Comparison of ENCODE assay signal across 8 mouse cellular contexts in the genomic region with DNA sequence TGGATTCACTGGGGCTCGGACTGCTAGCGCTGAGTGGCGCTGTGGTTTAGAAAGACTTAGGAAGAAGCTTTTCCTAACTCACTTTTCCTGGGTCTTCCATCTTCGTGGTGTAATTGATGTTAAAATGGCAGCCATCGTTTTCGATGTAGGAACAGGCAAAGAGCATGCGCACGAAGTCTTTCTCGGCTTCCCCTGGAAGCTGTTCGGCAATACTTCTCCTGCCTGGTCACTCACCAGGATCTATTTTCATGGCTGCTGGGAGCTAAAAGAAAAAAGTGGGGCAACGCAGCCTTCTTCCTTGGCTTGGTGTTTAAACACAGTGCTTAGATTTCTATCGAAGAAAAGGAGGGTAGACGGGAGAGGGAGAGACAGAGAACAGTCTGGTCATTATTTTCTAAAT. TPM values are rescaled to one million over a fixed set of nuclear protein-coding genes. Genes with fewer than 3 reads are reported as not detected.
DNase-seq lines count a peak whose midpoint lies in the region; ATAC-seq and TF ChIP-seq lines count a peak whose summit lies in the region.

No protein-coding gene starts in this region.

- H3K4me3 ChIP-seq in heart, embryonic 13.5 days, result peak overlapping the region; percentile 31
- H3K4me3 ChIP-seq in midbrain, embryonic 16.5 days (ENCODE audit: low read depth, low read length), result no peak overlapping the region
- no peak overlapping the region for H3K4me3 ChIP-seq in midbrain, embryonic 15.5 days
- no peak overlapping the region for H3K4me3 ChIP-seq in embryonic fibroblast, embryonic 13.5 days (ENCODE audit: insufficient read depth, low read length)
- no peak overlapping the region for H3K4me3 ChIP-seq in stomach, embryonic 14.5 days (ENCODE audit: low read depth, low read length)

- WGBS in heart, embryonic 13.5 days, result 76% methylated on average over 13 of the region's 13 CpGs
- WGBS in midbrain, embryonic 16.5 days, result 89% methylated on average over 13 of the region's 13 CpGs
- WGBS in midbrain, embryonic 15.5 days, result 89% methylated on average over 13 of the region's 13 CpGs
- 81% methylated on average over 13 of the region's 13 CpGs for WGBS in stomach, embryonic 14.5 days

- peak overlapping the region; percentile 72 for H3K9ac ChIP-seq in heart, embryonic 13.5 days
- H3K9ac ChIP-seq in midbrain, embryonic 16.5 days (ENCODE audit: low read depth, low read length), result no peak overlapping the region
- H3K9ac ChIP-seq in midbrain, embryonic 15.5 days, result no peak overlapping the region
- H3K9ac ChIP-seq in stomach, embryonic 14.5 days (replicated peaks; ENCODE audit: low read depth, low read length), result no peak overlapping the region

- no peaks in the 10 kb centered on the region for H3K36me3 ChIP-seq in heart, embryonic 13.5 days
- H3K36me3 ChIP-seq in midbrain, embryonic 16.5 days (ENCODE audit: control insufficient read depth, insufficient read depth, low read length), result no peaks in the 10 kb centered on the region
- no peaks in the 10 kb centered on the region for H3K36me3 ChIP-seq in midbrain, embryonic 15.5 days (replicated peaks)
- no peaks in the 10 kb centered on the region for H3K36me3 ChIP-seq in stomach, embryonic 14.5 days (ENCODE audit: control insufficient read depth, insufficient read depth, low read length)

- intact Hi-C loops in heart, postnatal 10 days (cut with DNase I), result no loop called here

- DNase-seq in heart, postnatal 10 days, result no peak
- DNase-seq in T-cell, adult 2 months (ENCODE audit: low spot score), result no peak
- DNase-seq in kidney, postnatal 4 days, result no peak

- TF ChIP-seq CTCF in embryonic fibroblast, embryonic 13.5 days (IDR thresholded peaks at IDR 0.05; ENCODE audit: borderline replicate concordance, insufficient read depth, low read length), result no peak

- peak overlapping the region; percentile 65 for H3K4me2 ChIP-seq in heart, embryonic 13.5 days
- H3K4me2 ChIP-seq in midbrain, embryonic 16.5 days (ENCODE audit: low read length), result no peak overlapping the region; the same call in 1 of the 2 replicates
- H3K4me2 ChIP-seq in midbrain, embryonic 15.5 days, result no peak overlapping the region
- H3K4me2 ChIP-seq in stomach, embryonic 14.5 days (replicated peaks; ENCODE audit: low read depth, low read length), result 0 out of 2 replicates have a peak overlapping the region, but pooled peaks have one; percentile 25

- H3K4me1 ChIP-seq in heart, embryonic 13.5 days, result peaks cover 19% of the 10 kb centered on the region
- no peaks in the 10 kb centered on the region for H3K4me1 ChIP-seq in midbrain, embryonic 16.5 days (ENCODE audit: control insufficient read depth, insufficient read depth, low read length)
- H3K4me1 ChIP-seq in midbrain, embryonic 15.5 days, result no peaks in the 10 kb centered on the region
- H3K4me1 ChIP-seq in embryonic fibroblast, embryonic 13.5 days (ENCODE audit: control insufficient read depth, insufficient read depth, low read length), result peaks cover 5% of the 10 kb centered on the region; the same call in 1 of the 2 replicates
- peaks cover 4% of the 10 kb centered on the region; the same call in 1 of the 2 replicates for H3K4me1 ChIP-seq in stomach, embryonic 14.5 days (ENCODE audit: control insufficient read depth, insufficient read depth, low read length)

- no peaks in the 10 kb centered on the region for H3K9me3 ChIP-seq in heart, embryonic 13.5 days
- no peaks in the 10 kb centered on the region for H3K9me3 ChIP-seq in midbrain, embryonic 16.5 days (replicated peaks; ENCODE audit: control insufficient read depth, low read length, poor library complexity, severe bottlenecking)
- H3K9me3 ChIP-seq in midbrain, embryonic 15.5 days, result no peaks in the 10 kb centered on the region
- H3K9me3 ChIP-seq in stomach, embryonic 14.5 days (ENCODE audit: control insufficient read depth, low read depth, low read length), result no peaks in the 10 kb centered on the region

- peak overlapping the region; percentile 84 for H3K27ac ChIP-seq in heart, embryonic 13.5 days (replicated peaks)
- H3K27ac ChIP-seq in midbrain, embryonic 16.5 days (ENCODE audit: low read length), result no peak overlapping the region
- no peak overlapping the region for H3K27ac ChIP-seq in midbrain, embryonic 15.5 days
- H3K27ac ChIP-seq in embryonic fibroblast, embryonic 13.5 days (ENCODE audit: insufficient read depth, low read length), result peak overlapping the region; percentile 3
- no peak overlapping the region; the same call in 1 of the 2 replicates for H3K27ac ChIP-seq in stomach, embryonic 14.5 days (ENCODE audit: low read length)

- no peak for ATAC-seq in heart, embryonic 13.5 days (ENCODE audit: extremely low read depth, insufficient number of reproducible peaks, low FRiP score, low TSS enrichment)
- 0 out of 2 replicates have a peak, but pooled peaks have one; percentile 8 for ATAC-seq in midbrain, embryonic 16.5 days
- ATAC-seq in midbrain, embryonic 15.5 days (replicated peaks), result no peak
- no peak for ATAC-seq in stomach, embryonic 14.5 days (ENCODE audit: insufficient number of reproducible peaks, insufficient read depth, low FRiP score, low read depth)

- TF ChIP-seq POLR2A in embryonic fibroblast, embryonic 13.5 days (IDR thresholded peaks at IDR 0.05; ENCODE audit: low read depth, low read length), result no peak

- H3K27me3 ChIP-seq in heart, embryonic 13.5 days (replicated peaks), result no peaks in the 10 kb centered on the region
- H3K27me3 ChIP-seq in midbrain, embryonic 16.5 days (ENCODE audit: control insufficient read depth, insufficient read depth, low read depth, low read length), result no peaks in the 10 kb centered on the region
- H3K27me3 ChIP-seq in midbrain, embryonic 15.5 days (replicated peaks), result no peaks in the 10 kb centered on the region
- no peaks in the 10 kb centered on the region for H3K27me3 ChIP-seq in stomach, embryonic 14.5 days (ENCODE audit: control insufficient read depth, insufficient read depth, low read length)

RNA-seq across cellular contexts. Expression of a gene that starts 42.3 kb away (rescaled TPM):
- polyA plus RNA-seq in heart, embryonic 13.5 days (2015; fragmentation: Nextera tagmentation; extraction: Ambion mirVana), result 55.0 and 55.8 TPM in 2 replicates
- total RNA-seq in heart, postnatal 10 days (2021), result 10 to 100 TPM; 77.6 to 80.3 TPM
- 17.6 and 18.9 TPM in 2 replicates for polyA plus RNA-seq in midbrain, embryonic 16.5 days (2015; fragmentation: Nextera tagmentation; extraction: Ambion mirVana)
- 19.7 and 21.1 TPM in 2 replicates for polyA plus RNA-seq in midbrain, embryonic 15.5 days (2015; fragmentation: Nextera tagmentation; extraction: Ambion mirVana)
- 104 and 132 TPM in 2 replicates for polyA plus RNA-seq in embryonic fibroblast, embryonic 13.5 days (2011; ENCODE audit: insufficient read length, low read depth, missing spikeins)
- polyA plus RNA-seq in stomach, embryonic 14.5 days (2014; fragmentation: Nextera tagmentation; extraction: Ambion mirVana), result 90.3 and 91.0 TPM in 2 replicates

RNA-seq across cellular contexts. Expression of a gene that starts 52.6 kb away (rescaled TPM):
- polyA plus RNA-seq in heart, embryonic 13.5 days (2015; fragmentation: Nextera tagmentation; extraction: Ambion mirVana), result 2.9 and 5.0 TPM in 2 replicates
- total RNA-seq in heart, postnatal 10 days (2021), result 1 to 10 TPM; 2.7 to 2.9 TPM
- 1.3 and 1.7 TPM in 2 replicates for polyA plus RNA-seq in midbrain, embryonic 16.5 days (2015; fragmentation: Nextera tagmentation; extraction: Ambion mirVana)
- polyA plus RNA-seq in midbrain, embryonic 15.5 days (2015; fragmentation: Nextera tagmentation; extraction: Ambion mirVana), result 1.4 and 1.7 TPM in 2 replicates
- 5.1 and 6.8 TPM in 2 replicates for polyA plus RNA-seq in embryonic fibroblast, embryonic 13.5 days (2011; ENCODE audit: insufficient read length, low read depth, missing spikeins)
- 4.0 and 4.8 TPM in 2 replicates for polyA plus RNA-seq in stomach, embryonic 14.5 days (2014; fragmentation: Nextera tagmentation; extraction: Ambion mirVana)

Comparison
In these comparisons a context has a peak if more than half of its experiments do, and no peak if none do; other contexts are left out.
1. H3K27ac ChIP-seq: peak in heart, embryonic 13.5 days (single experiment) and embryonic fibroblast, embryonic 13.5 days (single experiment); none in midbrain, embryonic 16.5 days (single experiment), midbrain, embryonic 15.5 days (single experiment) and stomach, embryonic 14.5 days (single experiment).
2. H3K4me2 ChIP-seq: peak in heart, embryonic 13.5 days (single experiment) and stomach, embryonic 14.5 days (single experiment); none in midbrain, embryonic 16.5 days (single experiment) and midbrain, embryonic 15.5 days (single experiment).